Mouse (Mus musculus) lung, embryonic 16.5 days (tissue): ENCODE measurements around the gene Ugt1a6b. TPM values are rescaled to one million over a fixed set of nuclear protein-coding genes. Genes with fewer than 3 reads are reported as not detected.
"Not testable (repeated sequence)": the region's sequence is repeated elsewhere in the genome, so short reads cannot be mapped to it uniquely, and the experiment has no call there.

Experiments
- ATAC-seq: fragments of 200-750 bp; cut with Nextera tagmentation; 2 replicates; pipeline ENCODE4 v1.8.0; 2017; ENCODE audit warnings: low read depth, mild to moderate bottlenecking, moderate library complexity
- H3K27ac ChIP-seq: fragments of 300-500 bp; sonication (generic); 2 replicates; pipeline ENCODE4 v1.5.1; 2014; ENCODE audit warnings: mild to moderate bottlenecking, control low read depth, low read length
- H3K27me3 ChIP-seq: fragments of 300-500 bp; sonication (generic); 2 replicates; pipeline ENCODE4 v1.6.1; 2014; ENCODE audit warnings: low read depth, low read length, mixed read lengths; ENCODE audit not compliant: control insufficient read depth, insufficient read depth
- H3K36me3 ChIP-seq: fragments of 300-500 bp; sonication (generic); 2 replicates; pipeline ENCODE4 v1.6.1; 2014; ENCODE audit warnings: low read length; ENCODE audit not compliant: control insufficient read depth, insufficient read depth
- H3K4me1 ChIP-seq: fragments of 300-500 bp; sonication (generic); replicated peaks from 2 replicates; pipeline ENCODE4 v1.6.1; 2014; ENCODE audit warnings: low read length, mixed read lengths; ENCODE audit not compliant: control insufficient read depth, insufficient read depth
- H3K4me2 ChIP-seq: fragments of 300-500 bp; sonication (generic); 2 replicates; pipeline ENCODE4 v1.6.1; 2014; ENCODE audit warnings: low read depth, low read length, control low read depth
- H3K4me3 ChIP-seq: fragments of 300-500 bp; sonication (generic); 2 replicates; pipeline ENCODE4 v1.5.1; 2014; ENCODE audit warnings: mild to moderate bottlenecking, low read length, control low read depth
- H3K9ac ChIP-seq: fragments of 300-500 bp; sonication (generic); 2 replicates; pipeline ENCODE4 v1.6.1; 2014; ENCODE audit warnings: low read length, control low read depth
- H3K9me3 ChIP-seq: fragments of 300-500 bp; sonication (generic); 2 replicates; pipeline ENCODE4 v1.6.1; 2016; ENCODE audit warnings: low read length; ENCODE audit not compliant: control insufficient read depth
- WGBS: fragments of 180-500 bp; shearing (Covaris S2); extraction: QIAGEN DNeasy Blood & Tissue Kit; methylation state at CpG from one replicate; pipeline ENCODE4 v1.1.7; 2014; 5-methylcytosine and 5-hydroxymethylcytosine counted together
- polyA plus RNA-seq: library from polyadenylated mRNA; unstranded; fragments of >200 nt; fragmentation: Nextera tagmentation; extraction: Ambion mirVana; gene quantifications from 2 replicates; pipeline ENCODE4 v1.2.1, GENCODE M21; 2015

Gene Ugt1a6b
- polyA plus RNA-seq, 1 experiment from 2014 or later, result 0.43 TPM

- WGBS, result 59% methylated on average over 2 of the region's 2 CpGs
- H3K27me3 ChIP-seq, result not testable (repeated sequence)
- ATAC-seq, result peak; percentile 56
Measured at GRCm38 (mm10) chr1:88109027-88109557, 6.0 kb downstream of the Ugt1a6b start.

DNA sequence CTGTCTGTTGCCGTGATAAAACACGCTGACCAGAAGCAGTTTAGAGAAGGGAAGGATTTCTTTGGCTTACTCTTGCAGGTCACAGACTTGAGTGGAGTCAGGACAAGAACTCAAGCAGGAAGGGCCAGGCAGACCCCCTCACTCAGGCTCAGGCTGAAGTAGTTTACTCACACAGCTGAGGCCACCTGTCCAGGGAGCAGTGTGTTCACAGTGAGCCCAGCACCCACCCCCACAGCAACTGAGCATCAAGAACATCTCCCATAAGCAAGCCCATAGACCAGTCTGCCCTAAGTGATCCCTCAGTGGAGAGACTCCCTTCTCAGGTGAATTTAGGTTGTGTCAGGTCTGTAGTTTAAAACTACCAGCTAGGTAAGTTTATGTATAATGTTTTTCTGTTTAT is 6.6 kb downstream of the Ugt1a6b start:
- not testable (repeated sequence) for H3K27ac ChIP-seq, H3K4me1 ChIP-seq, ATAC-seq, H3K9me3 ChIP-seq, H3K4me2 ChIP-seq, H3K9ac ChIP-seq, H3K27me3 ChIP-seq, H3K4me3 ChIP-seq, H3K36me3 ChIP-seq
- 50% methylated on average over 2 of the region's 2 CpGs for WGBS

More at GRCm38 (mm10) chr1:88109027-88109557, 6.0 kb downstream of the Ugt1a6b start:
- H3K9me3 ChIP-seq, H3K4me1 ChIP-seq, H3K4me3 ChIP-seq, H3K36me3 ChIP-seq, H3K27ac ChIP-seq, H3K9ac ChIP-seq, H3K4me2 ChIP-seq: not testable (repeated sequence)

DNA sequence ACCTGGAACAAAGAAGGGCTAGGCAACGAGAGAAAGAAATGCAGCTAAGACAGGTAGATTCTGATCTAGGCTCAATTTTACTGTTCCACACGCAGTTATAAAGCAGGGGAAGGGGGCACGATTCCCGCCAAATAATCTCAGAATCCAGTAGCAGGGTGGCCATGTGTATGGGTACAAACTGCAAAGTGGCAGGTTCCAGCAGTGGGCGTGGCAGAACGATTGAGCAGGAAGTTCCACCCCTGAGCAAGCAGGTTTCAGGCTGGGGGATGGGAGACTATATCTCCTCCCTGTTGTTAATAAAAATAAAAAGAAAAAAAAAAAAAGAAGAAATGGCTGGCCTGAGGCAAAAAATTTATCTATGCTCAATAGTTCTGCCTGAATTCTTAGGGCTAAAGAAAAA is 9.7 kb downstream of the Ugt1a6b start:
- WGBS, result 91% methylated on average over 6 of the region's 6 CpGs
- ATAC-seq, H3K4me1 ChIP-seq, H3K36me3 ChIP-seq, H3K27ac ChIP-seq, H3K4me2 ChIP-seq, H3K9me3 ChIP-seq, H3K27me3 ChIP-seq, H3K4me3 ChIP-seq, H3K9ac ChIP-seq: not testable (repeated sequence)

DNA sequence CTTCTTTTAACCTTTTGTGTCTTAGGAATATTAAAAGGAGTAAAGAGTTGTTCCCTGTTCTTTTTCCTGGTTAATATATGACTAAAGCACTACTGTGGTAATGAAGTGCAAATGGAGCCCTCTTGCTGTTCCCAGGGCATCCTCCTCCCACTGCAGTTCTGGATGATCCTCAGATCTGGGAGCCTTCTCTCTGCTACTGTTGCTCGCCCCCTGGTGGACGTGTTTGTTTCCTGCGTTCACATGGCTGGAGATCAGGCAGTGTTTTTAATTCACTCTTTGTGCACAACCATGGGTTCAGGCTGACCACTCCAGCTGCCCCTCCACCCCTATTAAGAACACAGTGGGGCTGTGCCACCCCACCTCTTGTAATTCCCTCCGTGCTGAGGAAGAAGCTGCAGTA is 17.5 kb downstream of the Ugt1a6b start:
- not testable (repeated sequence) for H3K4me1 ChIP-seq, H3K27ac ChIP-seq, H3K4me2 ChIP-seq, H3K9me3 ChIP-seq, H3K9ac ChIP-seq, H3K36me3 ChIP-seq, H3K27me3 ChIP-seq, H3K4me3 ChIP-seq
- ATAC-seq, result peak; percentile 52; the same call in 1 of the 2 replicates
- WGBS, result 14% methylated on average over 3 of the region's 4 CpGs

GRCm38 (mm10) chr1:88121521-88121920 is 18.5 kb downstream of the Ugt1a6b start:
- not testable (repeated sequence) for H3K27ac ChIP-seq, H3K36me3 ChIP-seq, H3K4me2 ChIP-seq, H3K4me1 ChIP-seq, H3K9me3 ChIP-seq, ATAC-seq, H3K27me3 ChIP-seq, H3K4me3 ChIP-seq, H3K9ac ChIP-seq
- WGBS, result no CpG with 5 or more reads among the region's 1 CpGs

DNA sequence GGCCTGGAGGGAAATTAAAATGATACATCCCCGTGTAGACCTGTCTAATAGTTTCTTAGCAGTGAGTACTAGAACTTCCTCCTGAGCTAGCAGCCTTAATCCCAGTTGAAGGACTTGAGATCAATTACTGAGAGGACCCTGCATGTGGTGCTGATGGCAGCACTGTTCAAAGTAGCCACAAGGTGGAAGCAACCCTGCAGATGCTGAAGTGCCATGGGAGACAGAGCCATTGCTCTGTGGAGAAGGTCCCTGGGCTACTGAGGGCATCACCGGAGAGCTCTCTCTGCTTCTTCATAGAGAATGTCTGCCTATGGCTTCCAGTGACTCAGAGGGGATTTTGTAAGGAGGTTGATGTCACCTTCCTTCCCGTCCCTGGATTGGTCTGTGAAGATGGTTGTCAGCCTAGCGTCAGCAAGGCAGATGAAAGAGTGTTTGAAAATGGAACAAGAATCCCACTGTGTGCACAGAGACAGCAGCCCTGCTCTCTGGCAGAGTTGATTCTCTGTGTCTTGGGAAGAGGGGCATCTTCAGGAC is 22.8 kb downstream of the Ugt1a6b start:
- ATAC-seq, H3K9ac ChIP-seq, H3K36me3 ChIP-seq, H3K27me3 ChIP-seq, H3K27ac ChIP-seq, H3K9me3 ChIP-seq, H3K4me2 ChIP-seq, H3K4me1 ChIP-seq, H3K4me3 ChIP-seq: not testable (repeated sequence)
- 71% methylated on average over 3 of the region's 4 CpGs for WGBS

GRCm38 (mm10) chr1:88129091-88129490 is 26.0 kb downstream of the Ugt1a6b start:
- not testable (repeated sequence) for H3K4me3 ChIP-seq, H3K9me3 ChIP-seq, H3K27me3 ChIP-seq, H3K36me3 ChIP-seq, H3K9ac ChIP-seq, H3K27ac ChIP-seq, ATAC-seq, H3K4me2 ChIP-seq, H3K4me1 ChIP-seq
- WGBS, result 70% methylated on average over 2 of the region's 2 CpGs

- not testable (repeated sequence) for H3K27ac ChIP-seq, H3K27me3 ChIP-seq, H3K4me2 ChIP-seq, H3K4me1 ChIP-seq, H3K36me3 ChIP-seq, H3K9me3 ChIP-seq, H3K9ac ChIP-seq, H3K4me3 ChIP-seq, ATAC-seq
- 76% methylated on average over 1 of the region's 1 CpGs for WGBS
Measured at GRCm38 (mm10) chr1:88130223-88130622, 27.2 kb downstream of the Ugt1a6b start.

DNA sequence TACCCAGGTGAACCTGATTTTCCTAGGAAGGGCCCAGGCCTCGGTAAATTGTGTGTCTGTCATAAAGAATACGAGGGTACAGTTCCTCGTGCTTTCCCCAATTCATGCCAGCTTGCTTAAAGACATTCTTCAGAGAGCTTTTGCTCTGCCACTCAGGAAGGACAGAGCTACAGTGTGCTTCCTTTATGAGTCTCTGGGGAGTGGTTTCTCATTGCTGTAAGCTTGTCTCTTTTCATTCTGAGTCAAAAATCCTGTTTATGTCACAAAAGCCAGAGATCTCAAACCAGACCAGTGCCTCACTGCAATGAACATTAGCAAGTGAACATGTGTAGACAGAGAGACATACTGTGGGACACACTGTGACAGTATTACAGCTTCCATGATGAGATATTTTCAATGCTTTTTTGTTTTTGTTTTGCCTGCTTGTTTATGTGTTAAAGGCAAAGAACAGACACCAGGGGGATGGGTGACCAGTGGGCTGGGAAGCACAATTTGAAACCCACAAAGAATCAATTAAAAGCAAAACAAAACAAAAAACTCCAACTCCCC is 30.9 kb downstream of the Ugt1a6b start:
- Histone ChIP-seq H3K27ac (peak overlapping the region; percentile 75), H3K27me3 (no peaks in the 10 kb centered on the region), H3K4me2 (no peak overlapping the region), H3K9ac (no peak overlapping the region), H3K4me3 (no peak overlapping the region), H3K36me3 (no peaks in the 10 kb centered on the region), H3K9me3 (no peaks in the 10 kb centered on the region), H3K4me1 (peaks cover 4% of the 10 kb centered on the region; the same call in 1 of the 2 replicates)
- WGBS, result 61% methylated on average over 3 of the region's 3 CpGs
- no peak for ATAC-seq
